ENCODE assay signal across 8 mouse cellular contexts in the genomic region with DNA sequence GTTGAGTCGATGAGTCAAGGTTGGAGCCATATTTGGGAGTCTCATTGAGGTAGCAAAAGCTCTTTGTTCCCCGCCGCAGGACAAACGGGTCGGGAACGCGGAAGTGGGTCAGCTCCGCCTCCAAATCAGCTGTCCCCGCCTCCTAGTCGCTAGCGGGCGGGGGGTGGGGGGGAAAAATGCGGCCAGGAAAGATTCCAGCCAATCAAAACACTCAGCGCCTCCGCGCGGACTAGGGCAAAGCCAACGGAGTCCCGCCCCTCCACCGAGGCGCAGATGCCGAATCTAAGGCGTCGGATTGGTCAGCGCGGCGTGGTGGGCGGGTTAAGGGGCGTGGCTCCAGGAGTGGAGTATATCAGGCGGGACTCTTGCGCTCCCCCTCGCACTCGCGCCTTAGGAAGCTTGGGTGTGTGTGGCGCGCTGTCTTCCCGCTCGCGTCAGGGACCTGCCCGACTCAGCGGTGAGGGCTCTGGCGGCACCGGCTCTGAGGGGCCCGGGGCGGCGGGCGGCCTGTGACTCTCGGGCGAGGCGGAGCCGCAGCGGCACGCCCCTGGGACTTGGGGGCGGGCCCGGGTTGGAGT. TPM values are rescaled to one million over a fixed set of nuclear protein-coding genes. Genes with fewer than 3 reads are reported as not detected.
DNase-seq lines count a peak whose midpoint lies in the region; ATAC-seq and TF ChIP-seq lines count a peak whose summit lies in the region.

No protein-coding gene starts in this region.

- peak overlapping the region; percentile 99 for H3K27ac ChIP-seq in forebrain, embryonic 12.5 days
- peak overlapping the region; percentile 100 for H3K27ac ChIP-seq in heart, postnatal 0 days (ENCODE audit: low read depth)
- H3K27ac ChIP-seq in liver, embryonic 15.5 days (replicated peaks), result peak overlapping the region; percentile 97
- peak overlapping the region; percentile 97 for H3K27ac ChIP-seq in neural tube, embryonic 11.5 days (ENCODE audit: low read depth, low read length)
- H3K27ac ChIP-seq in stomach, embryonic 16.5 days (ENCODE audit: low read length), result peak overlapping the region; percentile 99

- no peaks in the 10 kb centered on the region for H3K9me3 ChIP-seq in E14TG2a.4 (ENCODE audit: low read length)
- no peaks in the 10 kb centered on the region for H3K9me3 ChIP-seq in forebrain, embryonic 12.5 days
- H3K9me3 ChIP-seq in heart, postnatal 0 days (replicated peaks; ENCODE audit: control insufficient read depth, low read length), result no peaks in the 10 kb centered on the region
- no peaks in the 10 kb centered on the region for H3K9me3 ChIP-seq in liver, embryonic 15.5 days (replicated peaks)
- no peaks in the 10 kb centered on the region for H3K9me3 ChIP-seq in neural tube, embryonic 11.5 days (ENCODE audit: control insufficient read depth, low read length)
- H3K9me3 ChIP-seq in stomach, embryonic 16.5 days (replicated peaks; ENCODE audit: control insufficient read depth, low read length), result no peaks in the 10 kb centered on the region

- H3K9ac ChIP-seq in forebrain, embryonic 12.5 days, result peak overlapping the region; percentile 98
- peak overlapping the region; percentile 96 for H3K9ac ChIP-seq in heart, postnatal 0 days (replicated peaks; ENCODE audit: low read depth, low read length)
- H3K9ac ChIP-seq in liver, embryonic 15.5 days, result peak overlapping the region; percentile 87
- peak overlapping the region; percentile 98 for H3K9ac ChIP-seq in neural tube, embryonic 11.5 days (ENCODE audit: low read length)
- H3K9ac ChIP-seq in stomach, embryonic 16.5 days (ENCODE audit: low read length), result peak overlapping the region; percentile 93

- H3K4me3 ChIP-seq in E14TG2a.4 (replicated peaks; ENCODE audit: low read length), result peak overlapping the region; percentile 95
- H3K4me3 ChIP-seq in forebrain, embryonic 12.5 days (replicated peaks), result peak overlapping the region; percentile 93
- peak overlapping the region; percentile 90 for H3K4me3 ChIP-seq in heart, postnatal 0 days (ENCODE audit: low read depth, low read length)
- peak overlapping the region; percentile 87 for H3K4me3 ChIP-seq in liver, embryonic 15.5 days (replicated peaks)
- H3K4me3 ChIP-seq in neural tube, embryonic 11.5 days (ENCODE audit: low read depth, low read length), result peak overlapping the region; percentile 84
- H3K4me3 ChIP-seq in stomach, embryonic 16.5 days (replicated peaks; ENCODE audit: low read length), result peak overlapping the region; percentile 75

- peak overlapping the region; percentile 91 for H3K4me2 ChIP-seq in forebrain, embryonic 12.5 days
- H3K4me2 ChIP-seq in heart, postnatal 0 days (ENCODE audit: low read depth, low read length), result peak overlapping the region; percentile 69
- H3K4me2 ChIP-seq in liver, embryonic 15.5 days, result peak overlapping the region; percentile 86
- H3K4me2 ChIP-seq in neural tube, embryonic 11.5 days (ENCODE audit: low read depth), result peak overlapping the region; percentile 71
- H3K4me2 ChIP-seq in stomach, embryonic 16.5 days (ENCODE audit: low read depth, low read length), result peak overlapping the region; percentile 92

- TF ChIP-seq EP300 in heart, postnatal 0 days (IDR thresholded peaks at IDR 0.05; ENCODE audit: low read depth), result no peak

- no peaks in the 10 kb centered on the region for H3K27me3 ChIP-seq in E14TG2a.4 (ENCODE audit: insufficient read depth, low read length)
- H3K27me3 ChIP-seq in forebrain, embryonic 12.5 days, result peaks cover 17% of the 10 kb centered on the region
- H3K27me3 ChIP-seq in heart, postnatal 0 days (ENCODE audit: control insufficient read depth, insufficient read depth, low read length), result no peaks in the 10 kb centered on the region
- H3K27me3 ChIP-seq in liver, embryonic 15.5 days, result peaks cover 8% of the 10 kb centered on the region; the same call in 1 of the 2 replicates
- H3K27me3 ChIP-seq in neural tube, embryonic 11.5 days (ENCODE audit: control insufficient read depth, insufficient read depth, low read length), result no peaks in the 10 kb centered on the region
- no peaks in the 10 kb centered on the region for H3K27me3 ChIP-seq in stomach, embryonic 16.5 days (ENCODE audit: control insufficient read depth, insufficient read depth, low read length)

- peaks cover 87% of the 10 kb centered on the region for H3K4me1 ChIP-seq in E14TG2a.4 (replicated peaks; ENCODE audit: low read depth, low read length)
- peaks cover 67% of the 10 kb centered on the region for H3K4me1 ChIP-seq in forebrain, embryonic 12.5 days
- peaks cover 33% of the 10 kb centered on the region for H3K4me1 ChIP-seq in heart, postnatal 0 days (ENCODE audit: control insufficient read depth, insufficient read depth)
- peaks cover 83% of the 10 kb centered on the region for H3K4me1 ChIP-seq in liver, embryonic 15.5 days (replicated peaks)
- peaks cover 42% of the 10 kb centered on the region for H3K4me1 ChIP-seq in neural tube, embryonic 11.5 days (ENCODE audit: control insufficient read depth, insufficient read depth, low read length)
- peaks cover 54% of the 10 kb centered on the region for H3K4me1 ChIP-seq in stomach, embryonic 16.5 days (ENCODE audit: control insufficient read depth, insufficient read depth, low read length)

- peak; percentile 99 for DNase-seq in c-Kit-positive CD71-positive TER-119-positive erythroid progenitor cells, embryonic 14.5 days (ENCODE audit: low spot score)
- peak; percentile 98 for DNase-seq in heart, postnatal 0 days (ENCODE audit: low spot score)
- DNase-seq in kidney, postnatal 36 days, result peak; percentile 98 to 99
- peak; percentile 100 for DNase-seq in neural tube, embryonic 11.5 days (ENCODE audit: low spot score)

- TF ChIP-seq CTCF in E14TG2a.4 (conservative IDR thresholded peaks at IDR 0.05; ENCODE audit: low read length), result no peak
- no peak for TF ChIP-seq CTCF in heart, postnatal 0 days (IDR thresholded peaks at IDR 0.05; ENCODE audit: low read depth)

- peak; percentile 93 for ATAC-seq in forebrain, embryonic 12.5 days (ENCODE audit: low FRiP score)
- ATAC-seq in heart, postnatal 0 days (ENCODE audit: insufficient read depth, low read depth), result peak; percentile 89
- ATAC-seq in liver, embryonic 15.5 days (ENCODE audit: insufficient read depth), result peak; percentile 81
- ATAC-seq in neural tube, embryonic 11.5 days (ENCODE audit: insufficient read depth, low FRiP score, low TSS enrichment), result peak; percentile 88
- ATAC-seq in stomach, embryonic 16.5 days (ENCODE audit: insufficient read depth, low FRiP score), result peak; percentile 93

- WGBS in forebrain, embryonic 12.5 days, result under 1% methylated on average over 54 of the region's 55 CpGs
- under 1% methylated on average over 47 of the region's 55 CpGs for WGBS in heart, postnatal 0 days
- WGBS in liver, embryonic 15.5 days (ENCODE audit: insufficient replicate concordance), result under 1% methylated on average over 55 of the region's 55 CpGs
- WGBS in neural tube, embryonic 11.5 days, result under 1% methylated on average over 55 of the region's 55 CpGs
- under 1% methylated on average over 55 of the region's 55 CpGs for WGBS in stomach, embryonic 16.5 days

- H3K36me3 ChIP-seq in E14TG2a.4 (ENCODE audit: insufficient read depth, low read length), result peaks cover 39% of the 10 kb centered on the region
- peaks cover 29% of the 10 kb centered on the region for H3K36me3 ChIP-seq in forebrain, embryonic 12.5 days (replicated peaks)
- peaks cover 28% of the 10 kb centered on the region for H3K36me3 ChIP-seq in heart, postnatal 0 days (replicated peaks; ENCODE audit: control insufficient read depth, insufficient read depth, low read length)
- H3K36me3 ChIP-seq in liver, embryonic 15.5 days (replicated peaks), result peaks cover 30% of the 10 kb centered on the region
- peaks cover 18% of the 10 kb centered on the region for H3K36me3 ChIP-seq in neural tube, embryonic 11.5 days (ENCODE audit: control insufficient read depth, insufficient read depth, low read length)
- H3K36me3 ChIP-seq in stomach, embryonic 16.5 days (ENCODE audit: control insufficient read depth, insufficient read depth, low read length), result peaks cover 14% of the 10 kb centered on the region; the same call in 1 of the 2 replicates

RNA-seq across cellular contexts. Expression of a gene that starts 1.8 kb away (rescaled TPM):
- polyA plus RNA-seq in forebrain, embryonic 12.5 days (2016; fragmentation: Nextera tagmentation; extraction: Ambion mirVana), result 224 and 240 TPM in 2 replicates
- total RNA-seq in heart, postnatal 0 days (2014; rRNA removed; ENCODE audit: low replicate concordance), result 121 and 163 TPM in 2 replicates
- 208 and 330 TPM in 2 replicates for polyA plus RNA-seq in heart, postnatal 0 days (2015; fragmentation: Nextera tagmentation; extraction: Ambion mirVana)
- polyA plus RNA-seq in liver, embryonic 15.5 days (2015; fragmentation: Nextera tagmentation; extraction: Ambion mirVana), result 13.1 and 17.0 TPM in 2 replicates
- 84.0 and 85.1 TPM in 2 replicates for polyA plus RNA-seq in neural tube, embryonic 11.5 days (2014; fragmentation: Nextera tagmentation; extraction: Ambion mirVana)
- polyA plus RNA-seq in stomach, embryonic 16.5 days (2015; fragmentation: Nextera tagmentation; extraction: Ambion mirVana), result 69.8 and 80.8 TPM in 2 replicates

RNA-seq across cellular contexts. Expression of a gene that starts 5.2 kb away (rescaled TPM):
- 11.1 and 11.6 TPM in 2 replicates for polyA plus RNA-seq in forebrain, embryonic 12.5 days (2016; fragmentation: Nextera tagmentation; extraction: Ambion mirVana)
- total RNA-seq in heart, postnatal 0 days (2014; rRNA removed; ENCODE audit: low replicate concordance), result 0.66 and 8.9 TPM in 2 replicates
- polyA plus RNA-seq in heart, postnatal 0 days (2015; fragmentation: Nextera tagmentation; extraction: Ambion mirVana), result 4.6 and 5.7 TPM in 2 replicates
- polyA plus RNA-seq in liver, embryonic 15.5 days (2015; fragmentation: Nextera tagmentation; extraction: Ambion mirVana), result 8.9 and 10.1 TPM in 2 replicates
- polyA plus RNA-seq in neural tube, embryonic 11.5 days (2014; fragmentation: Nextera tagmentation; extraction: Ambion mirVana), result 8.8 and 10.8 TPM in 2 replicates
- polyA plus RNA-seq in stomach, embryonic 16.5 days (2015; fragmentation: Nextera tagmentation; extraction: Ambion mirVana), result 16.4 and 16.6 TPM in 2 replicates

RNA-seq across cellular contexts. Expression of a gene that starts 11.7 kb away (rescaled TPM):
- 36.4 and 48.9 TPM in 2 replicates for polyA plus RNA-seq in forebrain, embryonic 12.5 days (2016; fragmentation: Nextera tagmentation; extraction: Ambion mirVana)
- 2.4 and 3.0 TPM in 2 replicates for total RNA-seq in heart, postnatal 0 days (2014; rRNA removed; ENCODE audit: low replicate concordance)
- polyA plus RNA-seq in heart, postnatal 0 days (2015; fragmentation: Nextera tagmentation; extraction: Ambion mirVana), result 3.3 and 3.7 TPM in 2 replicates
- 0.56 and 0.61 TPM in 2 replicates for polyA plus RNA-seq in liver, embryonic 15.5 days (2015; fragmentation: Nextera tagmentation; extraction: Ambion mirVana)
- polyA plus RNA-seq in neural tube, embryonic 11.5 days (2014; fragmentation: Nextera tagmentation; extraction: Ambion mirVana), result 36.2 and 38.9 TPM in 2 replicates
- 9.3 and 10.5 TPM in 2 replicates for polyA plus RNA-seq in stomach, embryonic 16.5 days (2015; fragmentation: Nextera tagmentation; extraction: Ambion mirVana)

RNA-seq across cellular contexts. Expression of a gene that starts 19.5 kb away (rescaled TPM):
- 45.0 and 50.3 TPM in 2 replicates for polyA plus RNA-seq in forebrain, embryonic 12.5 days (2016; fragmentation: Nextera tagmentation; extraction: Ambion mirVana)
- total RNA-seq in heart, postnatal 0 days (2014; rRNA removed; ENCODE audit: low replicate concordance), result 100 and 122 TPM in 2 replicates
- 12.4 and 15.8 TPM in 2 replicates for polyA plus RNA-seq in heart, postnatal 0 days (2015; fragmentation: Nextera tagmentation; extraction: Ambion mirVana)
- 2.9 and 3.1 TPM in 2 replicates for polyA plus RNA-seq in liver, embryonic 15.5 days (2015; fragmentation: Nextera tagmentation; extraction: Ambion mirVana)
- polyA plus RNA-seq in neural tube, embryonic 11.5 days (2014; fragmentation: Nextera tagmentation; extraction: Ambion mirVana), result 70.0 and 78.2 TPM in 2 replicates
- 7.8 and 9.8 TPM in 2 replicates for polyA plus RNA-seq in stomach, embryonic 16.5 days (2015; fragmentation: Nextera tagmentation; extraction: Ambion mirVana)

RNA-seq across cellular contexts. Expression of a gene that starts 26.9 kb away (rescaled TPM):
- polyA plus RNA-seq in forebrain, embryonic 12.5 days (2016; fragmentation: Nextera tagmentation; extraction: Ambion mirVana), result 13.2 and 13.8 TPM in 2 replicates
- total RNA-seq in heart, postnatal 0 days (2014; rRNA removed; ENCODE audit: low replicate concordance), result 2.8 and 5.9 TPM in 2 replicates
- polyA plus RNA-seq in heart, postnatal 0 days (2015; fragmentation: Nextera tagmentation; extraction: Ambion mirVana), result 1.0 and 1.1 TPM in 2 replicates
- 0.35 and 0.51 TPM in 2 replicates for polyA plus RNA-seq in liver, embryonic 15.5 days (2015; fragmentation: Nextera tagmentation; extraction: Ambion mirVana)
- polyA plus RNA-seq in neural tube, embryonic 11.5 days (2014; fragmentation: Nextera tagmentation; extraction: Ambion mirVana), result 11.1 and 11.3 TPM in 2 replicates
- 3.1 and 3.9 TPM in 2 replicates for polyA plus RNA-seq in stomach, embryonic 16.5 days (2015; fragmentation: Nextera tagmentation; extraction: Ambion mirVana)

Comparison
In these comparisons a context has a peak if more than half of its experiments do, and no peak if none do; other contexts are left out.
1. Peak in every context shown above with its lines: DNase-seq, ATAC-seq, H3K4me3 ChIP-seq and H3K27ac ChIP-seq.